Mouse (Mus musculus): ENCODE measurements around the gene Zbtb16.

GRCm38 (mm10) chr9:48669672-48670071 is 166.3 kb downstream of the Zbtb16 start:
- no peak for TF ChIP-seq EP300 (IDR thresholded peaks at IDR 0.05; ENCODE audit: insufficient read depth, low read depth, low read length)
- no peak for TF ChIP-seq CTCF (IDR thresholded peaks at IDR 0.05)
